Mouse (Mus musculus) midbrain, embryonic 15.5 days (tissue): ENCODE measurements around the gene Zfp784. TPM values are rescaled to one million over a fixed set of nuclear protein-coding genes. Genes with fewer than 3 reads are reported as not detected.

ENCODE experiments used
- ATAC-seq: fragments of 200-750 bp; cut with Nextera tagmentation; replicated peaks from 2 replicates; pipeline ENCODE4 v1.8.0; 2017; ENCODE audit warnings: moderate TSS enrichment
- H3K27ac ChIP-seq: fragments of 300-500 bp; sonication (generic); 2 replicates; pipeline ENCODE4 v1.5.1; 2015; ENCODE audit warnings: mild to moderate bottlenecking, inconsistent platforms
- H3K27me3 ChIP-seq: fragments of 300-500 bp; sonication (generic); replicated peaks from 2 replicates; pipeline ENCODE4 v1.6.1; 2015; ENCODE audit warnings: inconsistent platforms
- H3K36me3 ChIP-seq: fragments of 300-500 bp; sonication (generic); replicated peaks from 2 replicates; pipeline ENCODE4 v1.6.1; 2015; ENCODE audit warnings: inconsistent platforms
- H3K4me1 ChIP-seq: fragments of 300-500 bp; sonication (generic); 2 replicates; pipeline ENCODE4 v1.6.1; 2015; ENCODE audit warnings: inconsistent platforms
- H3K4me2 ChIP-seq: fragments of 300-500 bp; sonication (generic); 2 replicates; pipeline ENCODE4 v1.6.1; 2015; ENCODE audit warnings: inconsistent platforms, mild to moderate bottlenecking, moderate library complexity
- H3K4me3 ChIP-seq: fragments of 300-500 bp; sonication (generic); 2 replicates; pipeline ENCODE4 v1.5.1; 2015; ENCODE audit warnings: mild to moderate bottlenecking, inconsistent platforms
- H3K9ac ChIP-seq: fragments of 300-500 bp; sonication (generic); 2 replicates; pipeline ENCODE4 v1.6.1; 2015; ENCODE audit warnings: mild to moderate bottlenecking, inconsistent platforms
- H3K9me3 ChIP-seq: fragments of 300-500 bp; sonication (generic); 2 replicates; pipeline ENCODE4 v1.6.1; 2016; ENCODE audit warnings: inconsistent platforms
- WGBS: fragments of 180-500 bp; shearing (Covaris S2); methylation state at CpG from one replicate; pipeline ENCODE4 v1.1.7; 2015; ENCODE audit warnings: mixed read lengths; 5-methylcytosine and 5-hydroxymethylcytosine counted together
- polyA plus RNA-seq: library from polyadenylated mRNA; unstranded; fragments of >200 nt; fragmentation: Nextera tagmentation; extraction: Ambion mirVana; gene quantifications from 2 replicates; pipeline ENCODE4 v1.2.1, GENCODE M21; 2015

The Zfp784 gene
- polyA plus RNA-seq, 1 experiment from 2014 or later: 13.5 TPM

DNA sequence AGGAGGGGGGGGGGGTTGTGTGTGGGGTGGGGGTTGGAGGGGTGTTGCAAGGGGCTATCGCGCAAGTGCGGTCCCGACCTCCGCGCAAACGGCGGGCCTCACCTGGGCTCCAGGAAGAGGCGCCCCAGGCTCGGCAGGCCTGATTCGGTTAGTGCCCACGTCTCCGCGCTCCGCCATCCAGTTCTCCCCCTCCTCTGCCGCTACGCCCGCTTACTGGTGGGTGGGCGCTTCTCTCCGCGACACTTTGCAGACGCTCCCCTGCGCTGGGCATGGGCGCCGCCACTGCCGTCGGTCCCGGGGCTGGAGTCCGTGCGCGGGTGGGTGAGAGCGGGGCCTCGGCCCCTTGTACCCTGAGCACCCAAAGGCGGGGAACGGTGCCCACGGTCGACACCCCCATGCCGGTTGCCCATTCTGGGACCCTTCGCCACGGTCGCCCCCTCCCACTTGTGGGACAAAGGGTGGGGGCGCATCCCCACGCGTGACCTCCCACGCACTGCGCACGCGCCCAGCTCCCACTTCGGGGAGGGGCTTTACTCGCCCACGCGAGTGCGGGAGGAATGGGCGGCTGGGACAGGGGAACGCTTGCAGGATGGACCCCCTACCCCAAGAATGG lies 18.5 kb upstream of the Zfp784 start:
- peak overlapping the region; percentile 67 for H3K4me3 ChIP-seq
- WGBS: under 1% methylated on average over 55 of the region's 55 CpGs
- H3K27me3 ChIP-seq: peaks cover 31% of the 10 kb centered on the region
- H3K27ac ChIP-seq: peak overlapping the region; percentile 82
- H3K4me1 ChIP-seq: peaks cover 81% of the 10 kb centered on the region
- ATAC-seq: peak; percentile 7
- H3K4me2 ChIP-seq: peak overlapping the region; percentile 63
- H3K9me3 ChIP-seq: no peaks in the 10 kb centered on the region
- H3K36me3 ChIP-seq: no peaks in the 10 kb centered on the region
- peak overlapping the region; percentile 76 for H3K9ac ChIP-seq

DNA sequence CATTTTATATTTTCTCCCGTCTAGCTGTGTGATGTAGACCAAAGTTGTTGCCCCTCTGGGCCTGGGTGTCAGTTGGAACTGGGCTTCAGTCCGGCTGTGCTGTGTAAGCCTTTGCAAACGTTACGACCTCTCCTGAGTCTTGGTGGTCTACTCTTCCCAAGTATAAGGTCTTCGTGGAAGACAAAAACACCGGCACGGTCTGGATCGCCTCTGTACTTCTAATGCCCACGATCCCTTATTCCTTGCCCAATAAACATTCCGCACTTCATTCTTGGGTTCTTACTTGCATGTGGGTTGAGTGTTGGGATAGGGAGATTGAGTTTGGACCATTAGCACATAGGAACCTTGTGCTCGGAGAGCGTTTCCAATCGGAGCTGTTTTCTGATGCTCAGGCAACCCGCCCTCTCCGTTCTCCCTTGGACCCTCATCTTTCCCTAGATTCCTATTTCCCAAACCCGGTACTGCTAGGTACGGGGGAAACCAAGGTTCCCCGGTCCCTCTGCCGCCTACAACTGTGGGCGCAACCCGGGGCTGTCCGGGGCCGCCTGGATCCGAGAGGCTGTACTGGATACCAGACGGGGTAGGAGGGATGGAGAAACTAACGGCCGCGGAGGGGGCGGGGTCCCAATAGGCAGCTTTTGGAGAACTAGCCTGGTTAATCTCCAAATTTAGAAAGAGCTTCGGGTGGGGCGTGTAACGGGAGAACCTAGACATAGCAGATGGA lies 15.4 kb upstream of the Zfp784 start:
- peaks cover 68% of the 10 kb centered on the region for H3K4me1 ChIP-seq
- no peak overlapping the region for H3K27ac ChIP-seq
- H3K27me3 ChIP-seq: peaks cover 31% of the 10 kb centered on the region
- H3K4me2 ChIP-seq: peak overlapping the region; percentile 91
- peak overlapping the region; percentile 51 for H3K4me3 ChIP-seq
- no peak for ATAC-seq
- no peaks in the 10 kb centered on the region for H3K9me3 ChIP-seq
- peak overlapping the region; percentile 62 for H3K9ac ChIP-seq
- 7% methylated on average over 32 of the region's 32 CpGs for WGBS
- no peaks in the 10 kb centered on the region for H3K36me3 ChIP-seq

DNA sequence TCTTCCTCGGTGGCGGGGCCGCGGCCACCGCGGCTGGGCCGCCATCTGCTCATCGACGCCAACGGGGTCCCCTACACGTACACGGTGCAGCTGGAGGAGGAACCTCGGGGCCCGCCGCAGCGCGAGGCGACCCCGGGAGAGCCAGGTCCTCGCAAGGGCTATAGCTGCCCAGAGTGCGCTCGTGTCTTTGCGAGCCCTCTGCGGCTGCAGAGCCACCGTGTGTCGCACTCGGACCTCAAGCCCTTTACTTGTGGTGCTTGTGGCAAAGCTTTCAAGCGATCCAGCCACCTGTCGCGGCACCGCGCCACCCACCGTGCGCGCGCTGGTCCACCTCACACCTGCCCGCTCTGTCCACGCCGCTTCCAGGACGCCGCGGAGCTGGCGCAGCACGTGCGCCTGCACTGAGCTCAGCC lies 14.7 kb upstream of the Zfp784 start:
- Histone ChIP-seq H3K4me1 (peaks cover 62% of the 10 kb centered on the region), H3K4me3 (peak overlapping the region; percentile 51), H3K36me3 (no peaks in the 10 kb centered on the region), H3K27me3 (peaks cover 31% of the 10 kb centered on the region), H3K4me2 (peak overlapping the region; percentile 91), H3K9ac (peak overlapping the region; percentile 59), H3K9me3 (no peaks in the 10 kb centered on the region), H3K27ac (no peak overlapping the region)
- WGBS: 6% methylated on average over 41 of the region's 45 CpGs
- ATAC-seq: no peak

DNA sequence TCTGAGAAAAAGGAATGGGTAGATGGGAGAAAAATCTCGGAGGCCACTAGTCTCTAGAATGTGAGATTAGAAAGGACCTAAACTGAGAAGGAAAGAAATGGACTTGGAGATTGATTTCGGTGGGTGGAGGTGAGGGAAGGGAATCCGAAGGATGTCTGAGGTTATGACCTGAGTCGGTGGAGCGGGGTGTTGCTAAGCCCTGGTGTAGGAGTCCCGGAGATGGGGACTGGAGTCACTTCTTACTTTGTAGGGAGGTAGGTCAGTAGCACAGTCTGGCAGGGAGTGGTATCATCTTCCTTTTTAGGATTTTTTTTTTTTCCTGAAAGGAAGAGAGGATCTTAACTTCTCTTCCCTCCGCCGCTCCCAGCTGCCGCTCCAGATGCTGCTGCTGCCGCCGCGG lies 14.2 kb upstream of the Zfp784 start:
- H3K4me3 ChIP-seq: peak overlapping the region; percentile 51
- peak overlapping the region; percentile 91 for H3K4me2 ChIP-seq
- WGBS: 6% methylated on average over 10 of the region's 12 CpGs
- H3K36me3 ChIP-seq: no peaks in the 10 kb centered on the region
- H3K9ac ChIP-seq: peak overlapping the region; percentile 59
- H3K9me3 ChIP-seq: no peaks in the 10 kb centered on the region
- H3K27me3 ChIP-seq: peaks cover 31% of the 10 kb centered on the region
- H3K27ac ChIP-seq: no peak overlapping the region
- ATAC-seq: no peak
- H3K4me1 ChIP-seq: peaks cover 57% of the 10 kb centered on the region

DNA sequence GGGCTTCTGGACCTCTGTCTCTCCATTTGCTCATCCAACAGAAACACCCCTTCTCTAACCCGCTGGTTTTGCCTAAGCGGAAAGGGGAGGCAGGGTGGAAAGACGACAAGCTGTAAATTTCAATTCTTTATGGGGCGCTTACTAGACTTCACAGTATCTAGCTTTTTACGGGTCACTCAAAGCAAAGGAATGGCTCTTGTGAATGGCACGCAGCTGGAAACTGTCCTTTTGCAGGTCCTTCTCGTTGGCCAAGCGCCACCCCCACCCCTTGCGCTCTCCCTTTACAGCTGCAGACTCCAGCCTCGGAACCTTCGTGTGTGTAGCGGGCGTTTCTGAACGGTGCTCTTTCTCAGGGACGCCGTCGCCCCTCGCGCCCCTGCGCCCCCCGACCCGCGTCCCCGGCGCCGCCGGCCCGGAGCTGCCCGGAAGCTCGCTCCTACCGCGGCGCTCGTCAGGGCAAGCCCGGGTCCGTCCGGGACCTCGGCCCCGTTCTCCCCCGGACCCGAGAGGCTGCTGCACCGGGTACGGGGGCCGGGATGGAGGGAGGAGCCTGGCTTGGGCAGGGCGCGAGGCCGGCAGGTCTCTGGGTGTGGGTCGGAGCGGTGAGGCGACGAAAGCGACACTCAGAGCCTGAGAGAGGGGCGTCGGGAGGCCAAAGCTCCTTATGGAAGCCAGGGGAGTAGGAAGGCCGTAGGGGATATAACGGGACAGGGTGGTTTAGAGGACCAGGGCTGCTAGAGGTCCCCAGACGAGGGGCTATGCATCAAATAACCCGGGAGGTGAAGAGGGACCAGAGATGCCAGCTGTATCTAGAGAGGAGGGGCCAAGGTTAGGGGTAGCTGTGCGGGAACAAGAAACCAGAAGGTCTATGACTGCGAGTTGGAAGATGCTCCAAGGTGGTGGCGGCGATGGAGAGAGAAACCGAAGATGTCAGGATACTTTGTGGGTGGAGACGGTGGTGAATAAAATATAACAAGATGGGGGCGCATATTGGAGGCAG lies 13.2 kb upstream of the Zfp784 start, which contains the start of gene Zfp580:
Gene Zfp580 (plus strand): TSS at position 346 of the 1,000 bp plus-strand sequence.
- peak within 1 kb of the TSS; percentile 59 for H3K9ac ChIP-seq
- H3K27me3 ChIP-seq: peaks cover 31% of the 10 kb centered on the region
- peak within 1 kb of the TSS; percentile 51 for H3K4me3 ChIP-seq
- H3K9me3 ChIP-seq: no peaks in the 10 kb centered on the region
- under 1% methylated on average over 65 of the region's 65 CpGs for WGBS
- H3K27ac ChIP-seq: peak within 1 kb of the TSS; percentile 82
- H3K4me1 ChIP-seq: peaks cover 53% of the 10 kb centered on the region
- H3K4me2 ChIP-seq: peak within 1 kb of the TSS; percentile 91
- no peaks in the 10 kb centered on the region for H3K36me3 ChIP-seq
- peak; percentile 78 for ATAC-seq

DNA sequence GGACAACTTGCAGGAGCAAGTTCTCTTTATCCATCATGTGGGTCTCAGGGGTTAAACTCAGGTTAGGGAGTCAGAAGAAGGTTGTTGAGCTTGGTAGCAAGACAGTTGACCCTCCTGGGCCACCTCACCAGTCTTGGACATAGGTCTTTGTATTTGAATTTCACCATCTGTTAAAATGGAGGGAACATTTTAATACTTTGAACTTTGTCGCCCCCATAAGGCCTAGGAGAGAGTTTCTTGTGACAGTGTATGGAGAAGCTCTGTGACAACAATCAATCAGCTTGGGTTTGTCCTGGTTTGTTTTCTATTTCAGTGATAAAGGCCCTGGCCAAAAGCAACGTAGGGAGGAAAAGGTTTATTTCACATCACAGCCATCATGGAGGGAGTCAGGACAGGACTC lies 9.1 kb upstream of the Zfp784 start:
- no peaks in the 10 kb centered on the region for H3K27me3 ChIP-seq
- ATAC-seq: no peak
- peaks cover 13% of the 10 kb centered on the region for H3K4me1 ChIP-seq
- 33% methylated on average over 2 of the region's 2 CpGs for WGBS
- H3K4me2 ChIP-seq: no peak overlapping the region
- H3K27ac ChIP-seq: no peak overlapping the region
- no peaks in the 10 kb centered on the region for H3K36me3 ChIP-seq
- H3K9me3 ChIP-seq: no peaks in the 10 kb centered on the region
- no peak overlapping the region for H3K4me3 ChIP-seq
- H3K9ac ChIP-seq: no peak overlapping the region

DNA sequence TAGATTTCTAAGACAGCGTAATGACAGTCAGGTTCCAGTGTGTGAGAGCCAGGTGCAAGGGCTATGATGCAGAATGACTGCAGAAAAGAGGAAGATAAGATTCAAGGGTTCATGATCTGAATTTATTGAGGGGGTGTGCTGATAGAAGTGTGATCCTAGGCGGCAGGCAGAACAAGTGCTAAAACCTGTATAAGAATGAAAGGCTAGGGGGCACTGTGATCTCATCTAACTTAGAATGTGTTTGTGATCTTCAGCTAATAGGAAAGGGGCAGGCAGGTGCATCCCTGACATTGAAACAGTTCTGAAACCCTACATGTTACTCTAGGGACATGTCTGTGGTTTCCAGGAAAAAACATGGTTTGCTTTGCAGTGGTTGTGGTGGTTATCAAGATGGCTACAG lies 7.9 kb upstream of the Zfp784 start:
- no peak overlapping the region for H3K27ac ChIP-seq
- WGBS: 76% methylated on average over 2 of the region's 2 CpGs
- H3K27me3 ChIP-seq: no peaks in the 10 kb centered on the region

DNA sequence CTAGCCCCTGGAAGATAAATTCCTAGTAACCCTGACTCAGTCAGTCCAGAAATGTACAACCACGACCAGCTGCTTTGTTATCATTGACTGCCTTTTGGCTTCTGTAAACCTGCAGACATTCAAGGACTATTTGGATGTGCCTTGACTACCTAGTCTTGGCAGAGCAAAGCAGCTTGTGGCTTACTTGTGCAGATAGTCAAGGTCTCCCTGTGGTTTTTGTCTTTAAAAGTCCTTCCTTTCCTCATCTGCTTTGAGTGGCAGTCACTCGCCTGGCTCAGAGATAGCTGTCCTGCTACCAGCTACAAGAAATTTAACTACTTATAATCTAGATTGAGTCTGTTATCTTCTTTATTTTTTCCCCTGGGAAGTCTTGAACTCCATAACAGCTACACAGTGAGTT lies 6.7 kb upstream of the Zfp784 start:
- 77% methylated on average over 2 of the region's 2 CpGs for WGBS
- Histone ChIP-seq H3K4me2 (no peak overlapping the region), H3K4me3 (no peak overlapping the region), H3K9ac (no peak overlapping the region), H3K27me3 (no peaks in the 10 kb centered on the region), H3K9me3 (no peaks in the 10 kb centered on the region), H3K4me1 (no peaks in the 10 kb centered on the region), H3K36me3 (no peaks in the 10 kb centered on the region), H3K27ac (no peak overlapping the region)
- ATAC-seq: no peak

More for the DNA sequence above, 7.9 kb upstream of the Zfp784 start:
- no peak overlapping the region for H3K4me3 ChIP-seq
- H3K9ac ChIP-seq: no peak overlapping the region
- no peak for ATAC-seq
- H3K9me3 ChIP-seq: no peaks in the 10 kb centered on the region
- H3K4me1 ChIP-seq: peaks cover 9% of the 10 kb centered on the region
- H3K36me3 ChIP-seq: no peaks in the 10 kb centered on the region
- no peak overlapping the region for H3K4me2 ChIP-seq

DNA sequence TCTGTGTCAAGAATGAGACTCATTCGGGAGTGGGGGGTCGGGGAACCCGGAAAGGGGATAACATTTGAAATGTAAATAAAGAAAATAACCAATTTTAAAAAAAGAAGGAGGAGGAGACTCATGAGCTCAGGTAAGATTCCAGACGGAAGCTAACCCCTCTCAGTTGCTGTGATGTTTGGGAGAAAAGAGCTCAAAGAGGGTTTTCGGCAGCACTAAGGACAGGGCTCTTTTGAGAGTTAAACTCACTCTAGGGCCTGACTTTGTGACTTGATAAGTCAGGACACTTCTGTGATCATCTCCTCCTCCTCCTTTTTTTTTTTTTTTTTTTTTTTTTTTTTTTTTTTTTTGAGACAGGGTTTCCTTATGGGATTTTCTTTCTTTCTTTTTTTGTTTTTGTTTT lies 694 bp upstream of the Zfp784 start:
- Histone ChIP-seq H3K27me3 (no peaks in the 10 kb centered on the region), H3K4me3 (peak overlapping the region; percentile 57), H3K4me1 (peaks cover 19% of the 10 kb centered on the region), H3K9me3 (no peaks in the 10 kb centered on the region), H3K9ac (peak overlapping the region; percentile 64), H3K4me2 (peak overlapping the region; percentile 58), H3K36me3 (peaks cover 15% of the 10 kb centered on the region; the same call in 1 of the 2 replicates), H3K27ac (peak overlapping the region; percentile 97)
- WGBS: 28% methylated on average over 5 of the region's 5 CpGs
- ATAC-seq: no peak

DNA sequence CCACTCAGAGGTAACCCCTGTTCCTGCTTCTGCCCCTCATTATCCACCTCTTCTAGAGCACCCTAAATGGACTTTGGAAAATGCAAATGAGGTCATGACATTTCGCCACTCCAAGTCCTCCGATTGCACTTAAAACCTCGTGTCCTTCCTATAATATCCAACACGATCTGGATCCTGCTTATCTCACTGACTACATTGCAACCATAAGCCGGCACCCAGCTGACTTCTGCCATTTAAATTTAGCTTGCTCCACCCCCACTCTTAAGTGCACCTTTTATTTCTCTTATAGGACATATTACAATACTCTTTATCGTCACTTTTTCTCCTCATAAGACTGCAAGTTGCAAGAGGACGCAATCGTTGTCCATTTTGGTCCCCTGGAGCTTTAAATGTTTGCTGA lies 779 bp downstream of the Zfp784 start:
- H3K9ac ChIP-seq: no peak overlapping the region
- H3K27ac ChIP-seq: peak overlapping the region; percentile 97
- ATAC-seq: no peak
- no peaks in the 10 kb centered on the region for H3K27me3 ChIP-seq
- peak overlapping the region; percentile 58 for H3K4me2 ChIP-seq
- peaks cover 19% of the 10 kb centered on the region for H3K4me1 ChIP-seq
- peak overlapping the region; percentile 57 for H3K4me3 ChIP-seq
- 90% methylated on average over 8 of the region's 8 CpGs for WGBS
- no peaks in the 10 kb centered on the region for H3K9me3 ChIP-seq
- H3K36me3 ChIP-seq: peaks cover 26% of the 10 kb centered on the region

DNA sequence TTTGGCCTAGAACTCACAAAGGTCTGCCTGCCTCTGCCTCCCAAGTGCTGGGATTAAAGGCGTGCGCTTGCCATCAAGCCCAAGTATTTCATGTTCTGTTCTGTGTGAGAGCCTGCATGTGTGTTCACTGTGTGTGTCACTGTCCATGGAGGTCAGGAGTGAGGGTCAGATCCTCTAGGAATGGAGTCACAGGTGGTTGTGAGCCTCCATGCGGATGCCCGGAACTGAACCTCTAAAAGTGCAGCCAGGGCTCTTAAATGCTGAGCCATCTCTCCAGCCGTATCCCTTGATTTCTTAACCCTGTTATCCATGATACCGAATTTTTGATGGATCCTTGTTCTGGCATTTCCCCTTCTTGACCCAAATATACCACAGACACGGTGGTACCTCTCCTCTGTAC lies 1.2 kb downstream of the Zfp784 start:
- Histone ChIP-seq H3K9me3 (no peaks in the 10 kb centered on the region), H3K36me3 (peaks cover 30% of the 10 kb centered on the region), H3K4me3 (no peak overlapping the region), H3K4me2 (peak overlapping the region; percentile 58), H3K4me1 (peaks cover 19% of the 10 kb centered on the region), H3K27ac (no peak overlapping the region), H3K9ac (no peak overlapping the region), H3K27me3 (no peaks in the 10 kb centered on the region)
- ATAC-seq: no peak
- WGBS: 95% methylated on average over 7 of the region's 7 CpGs

DNA sequence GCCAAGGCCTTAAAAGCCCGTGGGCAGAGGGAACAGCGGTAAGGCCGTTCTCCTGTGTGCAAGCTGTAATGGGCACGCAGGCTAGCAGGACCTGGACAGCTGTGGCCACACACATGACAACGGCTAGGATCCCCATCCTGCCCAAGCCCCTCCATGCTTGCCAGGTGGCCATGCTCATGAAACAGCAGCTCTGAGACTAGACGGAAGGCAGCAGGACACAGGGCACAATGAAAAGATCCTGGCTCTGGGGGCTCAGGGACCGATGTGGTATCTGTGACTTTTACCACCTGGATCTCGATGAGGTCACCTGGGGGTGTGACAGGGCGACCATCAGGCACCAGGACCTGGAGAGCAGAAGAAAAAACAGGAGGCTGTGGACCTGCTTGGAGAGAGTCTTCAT lies 2.1 kb downstream of the Zfp784 start:
- Histone ChIP-seq H3K27ac (no peak overlapping the region), H3K9ac (no peak overlapping the region), H3K27me3 (no peaks in the 10 kb centered on the region), H3K4me2 (no peak overlapping the region), H3K9me3 (peaks cover 4% of the 10 kb centered on the region; the same call in 1 of the 2 replicates), H3K4me3 (no peak overlapping the region), H3K4me1 (peaks cover 19% of the 10 kb centered on the region), H3K36me3 (peaks cover 38% of the 10 kb centered on the region)
- WGBS: 95% methylated on average over 9 of the region's 9 CpGs
- ATAC-seq: no peak
